Mouse (Mus musculus) forebrain, embryonic 13.5 days (tissue): ENCODE measurements at regions not wholly inside any gene's neighbourhood (a gene's known extent, or its start where the extent isn't known, plus 50 kb on each side); places are given as distances from the start of the nearest gene placed in this dataset.
A peak's percentile ranks its signal among the peaks of the same experiment; 100 is the strongest.

Experiments used
- ATAC-seq: fragments of 200-750 bp; cut with Nextera tagmentation; 2 replicates; pipeline ENCODE4 v1.8.0; 2017
- H3K27ac ChIP-seq: fragments of 300-500 bp; sonication (generic); 2 replicates; pipeline ENCODE4 v1.5.1; 2015; ENCODE audit warnings: inconsistent platforms, mild to moderate bottlenecking, moderate library complexity
- H3K27me3 ChIP-seq: fragments of 300-500 bp; sonication (generic); 2 replicates; pipeline ENCODE4 v1.6.1; 2015; ENCODE audit warnings: mild to moderate bottlenecking, inconsistent platforms
- H3K36me3 ChIP-seq: fragments of 300-500 bp; sonication (generic); 2 replicates; pipeline ENCODE4 v1.6.1; 2015; ENCODE audit warnings: mild to moderate bottlenecking, inconsistent platforms; ENCODE audit not compliant: poor library complexity, severe bottlenecking
- H3K4me1 ChIP-seq: fragments of 300-500 bp; sonication (generic); 2 replicates; pipeline ENCODE4 v1.6.1; 2015; ENCODE audit warnings: inconsistent platforms
- H3K4me2 ChIP-seq: fragments of 300-500 bp; sonication (generic); 2 replicates; pipeline ENCODE4 v1.6.1; 2015; ENCODE audit warnings: inconsistent platforms, mild to moderate bottlenecking, moderate library complexity
- H3K4me3 ChIP-seq: fragments of 300-500 bp; sonication (generic); 2 replicates; pipeline ENCODE4 v1.5.1; 2015; ENCODE audit warnings: mild to moderate bottlenecking, inconsistent platforms
- H3K9ac ChIP-seq: fragments of 300-500 bp; sonication (generic); 2 replicates; pipeline ENCODE4 v1.6.1; 2015; ENCODE audit warnings: mild to moderate bottlenecking, inconsistent platforms
- H3K9me3 ChIP-seq: fragments of 300-500 bp; sonication (generic); replicated peaks from 2 replicates; pipeline ENCODE4 v1.6.1; 2016; ENCODE audit warnings: inconsistent platforms
- WGBS: fragments of 180-500 bp; shearing (Covaris S2); methylation state at CpG from one replicate; pipeline ENCODE4 v1.1.7; 2015; 5-methylcytosine and 5-hydroxymethylcytosine counted together

DNA sequence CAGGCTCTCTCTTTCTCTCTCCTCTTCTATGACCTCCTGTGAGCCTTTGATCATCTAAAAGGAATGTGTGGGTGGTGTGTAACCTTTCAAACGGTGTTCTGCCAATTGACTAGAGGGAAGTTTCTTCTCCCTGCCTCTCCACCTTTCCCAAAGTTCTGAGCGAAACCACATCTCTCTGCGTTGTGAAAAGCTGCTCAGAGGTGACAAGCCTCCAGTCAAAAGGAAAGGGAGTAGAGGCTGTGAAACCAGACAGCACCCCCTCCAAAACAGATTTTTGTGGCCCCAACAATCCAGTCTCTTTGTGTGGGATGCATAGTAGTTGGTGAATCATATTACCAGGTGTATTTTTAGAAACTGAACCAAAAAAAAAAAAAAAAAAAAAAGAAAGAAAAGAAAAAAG lies 178.5 kb upstream of the Erbb4 start:
- 37% methylated on average over 3 of the region's 3 CpGs for WGBS
- Histone ChIP-seq H3K27me3 (no peaks in the 10 kb centered on the region), H3K9me3 (no peaks in the 10 kb centered on the region), H3K9ac (no peak overlapping the region), H3K4me3 (no peak overlapping the region), H3K4me1 (no peaks in the 10 kb centered on the region), H3K4me2 (no peak overlapping the region), H3K27ac (no peak overlapping the region), H3K36me3 (no peaks in the 10 kb centered on the region)
- ATAC-seq: no peak

DNA sequence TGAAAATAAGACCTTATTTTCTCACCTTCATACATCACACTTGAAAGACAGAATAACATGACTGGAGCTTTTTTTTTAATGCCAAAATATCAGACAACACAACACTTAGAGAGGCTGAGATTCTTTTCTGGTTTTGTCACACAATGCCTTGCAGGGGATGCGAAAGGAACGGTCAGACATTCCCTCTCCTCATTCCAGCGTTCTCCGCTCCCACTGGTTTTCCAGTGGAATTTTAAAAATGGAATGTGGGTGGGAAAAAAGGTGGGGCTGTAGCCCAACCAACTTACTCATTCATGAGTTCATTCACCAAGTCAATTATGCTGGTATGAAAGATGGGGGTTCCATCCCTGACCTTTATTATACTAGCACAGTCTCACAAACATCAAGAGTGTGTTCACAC lies 169.6 kb upstream of the Erbb4 start:
- 83% methylated on average over 4 of the region's 4 CpGs for WGBS
- H3K36me3 ChIP-seq: no peaks in the 10 kb centered on the region
- H3K4me1 ChIP-seq: no peaks in the 10 kb centered on the region
- H3K27me3 ChIP-seq: no peaks in the 10 kb centered on the region
- no peaks in the 10 kb centered on the region for H3K9me3 ChIP-seq
- H3K4me2 ChIP-seq: no peak overlapping the region
- no peak overlapping the region for H3K27ac ChIP-seq
- H3K4me3 ChIP-seq: no peak overlapping the region
- ATAC-seq: no peak
- no peak overlapping the region for H3K9ac ChIP-seq

DNA sequence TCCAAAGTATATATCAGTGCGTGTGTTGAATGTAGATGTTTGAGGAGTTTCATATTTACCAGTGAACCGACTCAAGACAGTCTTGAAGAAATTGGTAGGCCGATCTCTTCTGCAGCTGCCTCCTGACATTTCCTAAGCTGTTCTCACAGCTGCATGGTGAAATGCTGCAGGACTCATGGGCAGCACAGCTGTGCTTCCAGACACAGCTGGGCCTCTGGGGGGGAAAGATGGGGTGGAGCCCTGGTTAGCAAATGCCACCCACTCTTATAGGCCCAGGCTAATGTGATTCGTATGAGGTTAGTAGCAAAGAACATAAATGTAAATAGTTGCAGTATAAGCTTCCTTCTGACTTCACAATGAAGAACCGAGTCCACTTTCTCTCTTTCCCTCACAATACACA lies 139.8 kb upstream of the Erbb4 start:
- ATAC-seq: no peak
- no peak overlapping the region for H3K27ac ChIP-seq
- H3K9me3 ChIP-seq: no peaks in the 10 kb centered on the region
- H3K9ac ChIP-seq: no peak overlapping the region
- no peaks in the 10 kb centered on the region for H3K36me3 ChIP-seq
- H3K4me3 ChIP-seq: no peak overlapping the region
- H3K27me3 ChIP-seq: no peaks in the 10 kb centered on the region
- H3K4me1 ChIP-seq: no peaks in the 10 kb centered on the region
- H3K4me2 ChIP-seq: no peak overlapping the region
- 80% methylated on average over 5 of the region's 5 CpGs for WGBS

DNA sequence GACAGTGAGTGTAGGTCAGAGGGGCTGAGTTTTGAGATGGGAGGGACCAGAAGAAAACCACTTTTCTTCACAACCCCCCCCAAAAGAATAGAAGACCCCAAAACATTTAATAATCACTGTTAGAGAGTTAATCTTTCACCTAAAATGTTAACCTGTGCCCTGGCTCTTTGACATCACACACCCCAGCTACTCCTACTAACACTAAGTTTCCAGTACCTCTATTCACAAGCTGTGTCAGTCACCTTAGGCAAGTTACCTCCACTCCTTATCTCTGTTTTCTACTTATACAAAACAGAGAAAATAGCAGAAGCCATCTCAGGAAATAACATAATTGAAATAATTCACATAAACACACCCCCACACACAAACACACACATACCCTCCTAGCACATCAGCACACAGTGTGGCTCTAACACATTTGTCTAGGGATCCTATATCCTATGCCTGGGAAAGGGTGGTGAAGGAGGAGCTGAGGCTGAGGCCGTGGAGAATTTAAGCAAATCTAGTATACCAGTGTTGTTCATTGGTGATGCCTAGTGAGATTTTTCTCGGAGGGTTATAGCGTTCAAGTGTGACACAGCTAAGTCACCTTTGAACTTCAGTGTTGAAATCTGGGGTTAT lies 134.5 kb upstream of the Erbb4 start:
- H3K4me2 ChIP-seq: peak overlapping the region; percentile 70
- WGBS: 90% methylated on average over 3 of the region's 3 CpGs
- H3K9me3 ChIP-seq: no peaks in the 10 kb centered on the region
- H3K27me3 ChIP-seq: no peaks in the 10 kb centered on the region
- no peaks in the 10 kb centered on the region for H3K36me3 ChIP-seq
- H3K27ac ChIP-seq: no peak overlapping the region
- peak; percentile 48; the same call in 1 of the 2 replicates for ATAC-seq
- H3K9ac ChIP-seq: peak overlapping the region; percentile 47
- peak overlapping the region; percentile 40 for H3K4me3 ChIP-seq
- no peaks in the 10 kb centered on the region for H3K4me1 ChIP-seq

DNA sequence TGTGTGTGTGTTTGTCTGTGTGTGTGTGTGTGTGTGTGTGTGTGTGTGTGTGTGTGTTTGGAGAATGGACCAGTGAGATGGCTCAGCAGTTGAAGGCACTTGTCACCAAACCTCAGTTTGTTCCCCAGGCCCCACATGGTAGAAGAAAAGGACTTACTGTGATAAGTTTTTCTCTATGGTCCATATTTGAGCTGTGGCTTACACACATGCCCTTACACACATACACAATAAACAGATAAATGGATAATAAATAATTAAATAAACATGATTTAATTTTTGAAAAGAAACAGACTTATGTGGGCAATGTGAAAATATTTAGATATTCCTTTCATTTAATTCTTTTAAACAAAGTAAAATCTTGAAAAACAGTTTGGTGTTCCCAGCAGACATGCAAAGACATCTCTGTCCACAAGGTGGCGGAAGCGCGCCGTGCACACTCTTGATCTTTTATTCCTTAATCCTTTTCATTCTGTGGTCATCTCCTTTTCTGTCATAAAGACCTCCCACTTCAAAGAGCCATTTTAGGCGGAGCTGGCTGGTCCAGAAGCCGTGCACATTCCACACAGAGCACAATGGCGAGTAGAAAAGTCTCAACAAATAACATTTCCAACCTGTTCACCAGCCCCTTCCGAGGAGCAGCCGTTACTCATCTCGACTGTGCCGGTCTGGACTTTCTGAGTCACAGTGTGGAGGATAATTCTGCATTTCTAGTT lies 133.8 kb upstream of the Erbb4 start:
- Histone ChIP-seq H3K9me3 (no peaks in the 10 kb centered on the region), H3K27ac (no peak overlapping the region), H3K4me3 (peak overlapping the region; percentile 40), H3K9ac (peak overlapping the region; percentile 47), H3K36me3 (no peaks in the 10 kb centered on the region), H3K4me2 (peak overlapping the region; percentile 70), H3K27me3 (no peaks in the 10 kb centered on the region), H3K4me1 (no peaks in the 10 kb centered on the region)
- peak; percentile 94 for ATAC-seq
- WGBS: 1% methylated on average over 11 of the region's 11 CpGs

DNA sequence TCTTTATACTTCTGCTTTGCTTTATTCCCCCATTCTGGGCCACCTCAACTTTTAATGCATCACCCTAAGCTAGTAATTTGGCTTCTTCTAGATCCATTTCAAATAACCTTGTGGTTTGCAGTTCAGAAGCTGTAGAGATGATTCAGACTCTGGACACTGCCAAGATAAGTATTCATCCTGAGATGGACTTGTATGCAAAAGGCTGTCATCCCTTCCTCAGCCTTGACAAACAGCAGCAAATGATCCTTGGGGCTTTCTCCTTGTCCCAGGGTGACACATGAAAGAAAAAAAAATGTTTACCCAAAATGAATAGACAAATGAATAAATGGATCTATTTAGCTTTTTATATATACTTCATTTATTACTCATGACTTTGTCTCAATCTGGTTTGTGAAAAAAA lies 120.0 kb upstream of the Erbb4 start:
- H3K27ac ChIP-seq: no peak overlapping the region
- no peak overlapping the region for H3K4me2 ChIP-seq
- H3K9me3 ChIP-seq: no peaks in the 10 kb centered on the region
- no peaks in the 10 kb centered on the region for H3K27me3 ChIP-seq
- H3K4me1 ChIP-seq: no peaks in the 10 kb centered on the region
- H3K9ac ChIP-seq: no peak overlapping the region
- H3K36me3 ChIP-seq: no peaks in the 10 kb centered on the region
- no peak overlapping the region for H3K4me3 ChIP-seq
- ATAC-seq: no peak

DNA sequence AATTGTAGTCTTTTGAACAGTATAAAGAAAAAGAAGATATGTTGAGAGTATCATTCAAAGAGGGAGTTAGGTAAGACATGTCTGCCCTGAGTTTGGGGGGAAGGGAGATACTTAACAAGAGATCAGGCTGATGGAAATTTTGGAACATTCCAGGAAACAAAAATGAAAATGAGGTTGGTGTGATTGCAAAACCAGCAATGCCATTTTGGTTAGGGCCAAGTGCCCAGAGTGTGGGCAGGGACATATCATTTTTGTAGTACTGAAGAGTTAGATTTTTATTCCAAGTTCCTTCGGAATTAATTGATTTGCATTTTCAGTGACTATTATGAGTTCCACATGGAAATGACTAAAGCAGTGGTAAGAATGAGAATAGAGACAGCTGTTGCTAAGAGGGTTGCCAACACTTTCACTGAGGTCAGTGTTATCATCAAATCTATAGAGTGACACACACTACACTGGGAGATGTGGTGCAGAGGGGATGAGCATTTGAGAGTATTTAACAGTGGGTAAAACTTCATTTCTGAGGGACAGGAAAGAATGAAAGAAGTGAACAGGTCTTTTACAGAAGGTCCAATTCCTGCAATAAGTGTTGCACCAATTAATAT lies 105.1 kb upstream of the Erbb4 start:
- no peaks in the 10 kb centered on the region for H3K4me1 ChIP-seq
- no peaks in the 10 kb centered on the region for H3K36me3 ChIP-seq
- 98% methylated on average over 1 of the region's 1 CpGs for WGBS
- no peak overlapping the region for H3K27ac ChIP-seq
- no peaks in the 10 kb centered on the region for H3K27me3 ChIP-seq
- no peak overlapping the region for H3K4me2 ChIP-seq
- ATAC-seq: no peak
- no peak overlapping the region for H3K4me3 ChIP-seq
- no peaks in the 10 kb centered on the region for H3K9me3 ChIP-seq
- no peak overlapping the region for H3K9ac ChIP-seq

DNA sequence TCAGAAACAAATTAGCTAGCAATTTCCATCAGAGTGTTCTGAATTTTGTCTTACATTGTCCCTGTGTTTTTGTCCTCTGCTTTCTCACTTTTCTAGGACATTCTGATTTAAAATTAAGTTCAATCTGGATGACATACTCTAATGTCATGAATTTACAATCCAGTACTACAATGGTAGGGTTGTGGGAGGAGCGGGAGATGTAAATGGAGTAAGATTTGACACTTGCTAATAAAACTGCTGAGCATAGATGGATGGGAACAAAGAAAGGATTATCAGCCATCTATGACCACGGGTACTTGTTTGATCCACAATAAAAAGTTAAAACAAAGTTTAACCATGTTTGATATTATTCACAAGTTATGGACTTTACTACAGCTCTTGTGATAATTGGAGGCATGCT lies 94.9 kb upstream of the Erbb4 start:
- no peaks in the 10 kb centered on the region for H3K9me3 ChIP-seq
- 64% methylated on average over 2 of the region's 2 CpGs for WGBS
- H3K36me3 ChIP-seq: no peaks in the 10 kb centered on the region
- no peak overlapping the region for H3K4me2 ChIP-seq
- H3K4me1 ChIP-seq: no peaks in the 10 kb centered on the region
- H3K27ac ChIP-seq: no peak overlapping the region
- no peak overlapping the region for H3K4me3 ChIP-seq
- no peaks in the 10 kb centered on the region for H3K27me3 ChIP-seq
- ATAC-seq: peak; percentile 45; the same call in 1 of the 2 replicates
- H3K9ac ChIP-seq: no peak overlapping the region

DNA sequence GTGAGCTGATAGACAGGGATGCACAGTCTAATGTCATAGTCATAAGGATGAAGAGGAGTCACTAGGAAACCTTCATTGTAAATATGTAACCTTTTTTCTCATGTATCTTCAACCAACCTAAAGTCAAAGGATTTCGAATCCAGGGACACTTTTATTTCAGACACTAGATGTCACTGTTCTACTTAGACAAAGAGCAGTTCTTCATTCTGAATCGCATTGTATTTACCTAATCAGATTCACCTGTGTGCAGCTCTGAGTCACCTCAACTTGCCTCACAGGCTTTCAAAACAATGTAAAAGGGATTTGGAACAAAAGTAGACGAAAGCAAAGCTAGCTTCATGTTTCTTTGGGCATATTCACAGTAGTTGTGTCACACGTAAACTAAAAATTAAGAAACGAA lies 57.3 kb upstream of the Erbb4 start:
- H3K4me2 ChIP-seq: no peak overlapping the region
- no peak overlapping the region for H3K9ac ChIP-seq
- WGBS: 56% methylated on average over 5 of the region's 5 CpGs
- H3K9me3 ChIP-seq: no peaks in the 10 kb centered on the region
- ATAC-seq: no peak
- H3K27me3 ChIP-seq: no peaks in the 10 kb centered on the region
- H3K36me3 ChIP-seq: no peaks in the 10 kb centered on the region
- H3K4me3 ChIP-seq: no peak overlapping the region
- no peaks in the 10 kb centered on the region for H3K4me1 ChIP-seq
- no peak overlapping the region for H3K27ac ChIP-seq
